Mouse (Mus musculus) forebrain, postnatal 0 days (tissue): Measurements from ENCODE around the gene Helz2. TPM values are rescaled to one million over a fixed set of nuclear protein-coding genes. Genes with fewer than 3 reads are reported as not detected.

Source experiments
- ATAC-seq: fragments of 200-750 bp; cut with Nextera tagmentation; 2 replicates; pipeline ENCODE4 v1.8.0; 2017; ENCODE audit warnings: mild to moderate bottlenecking, moderate library complexity
- DNase-seq: peaks from one replicate; pipeline ENCODE4 v3.0.0-alpha.2; 2015
- H3K27ac ChIP-seq: fragments of 300-500 bp; sonication (generic); 2 replicates; pipeline ENCODE4 v1.5.1; 2014; ENCODE audit warnings: low read depth, mild to moderate bottlenecking, antibody characterized with exemption, low read length, moderate library complexity, mixed read lengths
- H3K27me3 ChIP-seq: fragments of 300-500 bp; sonication (generic); 2 replicates; pipeline ENCODE4 v1.6.1; 2014; ENCODE audit warnings: mild to moderate bottlenecking, low read length, mixed read lengths; ENCODE audit not compliant: insufficient read depth
- H3K36me3 ChIP-seq: fragments of 300-500 bp; sonication (generic); 2 replicates; pipeline ENCODE4 v1.6.1; 2014; ENCODE audit warnings: mild to moderate bottlenecking, moderate library complexity; ENCODE audit not compliant: insufficient read depth
- H3K4me1 ChIP-seq: fragments of 300-500 bp; sonication (generic); 2 replicates; pipeline ENCODE4 v1.6.1; 2014; ENCODE audit warnings: antibody characterized with exemption; ENCODE audit not compliant: insufficient read depth
- H3K4me2 ChIP-seq: fragments of 300-500 bp; sonication (generic); 2 replicates; pipeline ENCODE4 v1.6.1; 2014; ENCODE audit warnings: low read depth, mild to moderate bottlenecking, moderate library complexity
- H3K4me3 ChIP-seq: fragments of 300-500 bp; sonication (generic); 2 replicates; pipeline ENCODE4 v1.5.1; 2014; ENCODE audit warnings: low read depth, low read length, mixed read lengths
- H3K9ac ChIP-seq: fragments of 300-500 bp; sonication (generic); 2 replicates; pipeline ENCODE4 v1.6.1; 2014; ENCODE audit warnings: mild to moderate bottlenecking
- H3K9me3 ChIP-seq: fragments of 300-500 bp; sonication (generic); 2 replicates; pipeline ENCODE4 v1.6.1; 2016; ENCODE audit warnings: low read length
- CTCF ChIP-seq: sonication (generic); IDR thresholded peaks from 2 replicates; pipeline ENCODE4 v1.5.1; 2016; ENCODE audit warnings: antibody characterized with exemption, control low read depth, low read depth
- WGBS: fragments of 180-500 bp; shearing (Covaris S2); extraction: QIAGEN DNeasy Blood & Tissue Kit; methylation state at CpG from one replicate; pipeline ENCODE4 v1.1.7; 2014; 5-methylcytosine and 5-hydroxymethylcytosine counted together
- polyA plus RNA-seq: library from polyadenylated mRNA; unstranded; fragments of >200 nt; fragmentation: Nextera tagmentation; extraction: Ambion mirVana; gene quantifications from 2 replicates; pipeline ENCODE4 v1.2.1, GENCODE M21; 2015
- total RNA-seq: library from RNA; depleted of rRNA; stranded (reverse); fragments of >200 nt; gene quantifications from 2 replicates; pipeline ENCODE4 v1.2.3, GENCODE M21; 2014; rRNA removed

The Helz2 gene
- total and polyA plus RNA-seq, 2 experiments from 2014 or later: 0.24 to 1.7 TPM

GRCm38 (mm10) chr2:181186635-181187034 is 55.2 kb downstream of the Helz2 start:
- peak overlapping the region; percentile 73 for H3K4me3 ChIP-seq
- H3K36me3 ChIP-seq: 0 out of 2 replicates have a peak, but pooled peaks cover 6% of the 10 kb centered on the region
- H3K27ac ChIP-seq: peak overlapping the region; percentile 96
- H3K4me2 ChIP-seq: peak overlapping the region; percentile 52
- H3K27me3 ChIP-seq: no peaks in the 10 kb centered on the region
- TF ChIP-seq CTCF: peak; percentile 99
- peaks cover 6% of the 10 kb centered on the region for H3K4me1 ChIP-seq
- no peaks in the 10 kb centered on the region for H3K9me3 ChIP-seq
- peak overlapping the region; percentile 99 for H3K9ac ChIP-seq
- peak; percentile 90 for ATAC-seq
- under 1% methylated on average over 14 of the region's 14 CpGs for WGBS
- peak; percentile 94 for DNase-seq

DNA sequence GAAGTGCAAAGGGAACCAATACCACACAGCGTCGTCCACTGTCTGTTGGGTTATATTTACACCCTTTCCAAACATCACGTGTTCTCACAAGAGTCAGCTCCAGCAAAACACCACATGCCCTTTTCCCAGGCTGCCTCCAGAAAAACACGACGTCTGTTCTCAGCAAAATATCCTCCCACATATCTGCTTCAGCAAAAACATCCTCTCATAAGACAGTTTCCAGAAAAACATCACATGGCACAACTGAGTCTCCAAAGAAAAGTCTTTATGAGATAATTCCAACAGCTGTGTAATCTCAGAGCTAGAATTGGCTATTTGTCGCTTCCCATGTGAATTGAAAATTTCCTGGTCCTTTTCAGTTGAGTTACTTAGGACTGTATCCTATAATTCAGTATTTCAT is 60.9 kb downstream of the Helz2 start:
- WGBS: 76% methylated on average over 6 of the region's 6 CpGs

GRCm38 (mm10) chr2:181178471-181178870 is 63.4 kb downstream of the Helz2 start:
- Histone ChIP-seq H3K27me3 (no peaks in the 10 kb centered on the region), H3K36me3 (no peaks in the 10 kb centered on the region), H3K9ac (no peak overlapping the region), H3K4me2 (no peak overlapping the region), H3K9me3 (no peaks in the 10 kb centered on the region), H3K4me1 (no peaks in the 10 kb centered on the region), H3K4me3 (no peak overlapping the region), H3K27ac (no peak overlapping the region)
- DNase-seq (no peak), ATAC-seq (no peak)
- no peak for TF ChIP-seq CTCF
- 87% methylated on average over 5 of the region's 5 CpGs for WGBS

More for the DNA sequence above, 60.9 kb downstream of the Helz2 start:
- no peak overlapping the region for H3K4me2 ChIP-seq
- H3K4me1 ChIP-seq: no peaks in the 10 kb centered on the region
- H3K36me3 ChIP-seq: no peaks in the 10 kb centered on the region
- H3K9ac ChIP-seq: no peak overlapping the region
- ATAC-seq (no peak), DNase-seq (no peak)
- no peak overlapping the region for H3K4me3 ChIP-seq
- no peak for TF ChIP-seq CTCF
- H3K27ac ChIP-seq: no peak overlapping the region
- no peaks in the 10 kb centered on the region for H3K27me3 ChIP-seq
- no peaks in the 10 kb centered on the region for H3K9me3 ChIP-seq

DNA sequence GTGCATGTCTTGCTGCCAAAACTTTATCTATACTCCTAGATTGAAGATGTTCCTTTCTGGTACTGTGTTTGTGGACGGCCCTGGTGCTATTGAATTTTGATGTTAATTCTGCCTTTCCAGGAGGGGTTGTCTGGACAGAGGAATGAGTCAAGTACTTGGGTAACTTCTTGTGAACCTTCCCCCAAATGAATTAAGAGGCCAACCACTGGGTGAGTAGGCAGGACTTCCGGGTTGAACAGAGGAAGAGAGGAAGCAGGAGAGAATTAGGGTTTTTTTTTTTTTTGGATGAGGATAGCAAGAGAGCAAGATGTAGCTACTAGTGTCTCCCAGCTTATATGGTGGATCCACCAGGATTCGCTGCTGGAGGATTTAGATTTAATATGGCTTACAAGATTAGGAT is 63.8 kb downstream of the Helz2 start:
- TF ChIP-seq CTCF: no peak
- ATAC-seq (no peak), DNase-seq (no peak)
- Histone ChIP-seq H3K4me2 (no peak overlapping the region), H3K4me1 (no peaks in the 10 kb centered on the region), H3K9ac (no peak overlapping the region), H3K36me3 (no peaks in the 10 kb centered on the region), H3K4me3 (no peak overlapping the region), H3K9me3 (no peaks in the 10 kb centered on the region), H3K27ac (no peak overlapping the region), H3K27me3 (no peaks in the 10 kb centered on the region)
- 87% methylated on average over 3 of the region's 3 CpGs for WGBS

Other genes starting within 250 kb of the Helz2 start
- gene Chrna4, start 198.5 kb downstream of the Helz2 start, total RNA-seq: 14.9 and 17.8 TPM in 2 replicates
- gene Chrna4, start 198.5 kb downstream of the Helz2 start, polyA plus RNA-seq: 12.1 and 24.2 TPM in 2 replicates
- 113 and 134 TPM in 2 replicates for gene Kcnq2, start 106.7 kb downstream of the Helz2 start, total RNA-seq
- gene Kcnq2, start 106.7 kb downstream of the Helz2 start, polyA plus RNA-seq: 24.7 and 31.7 TPM in 2 replicates
- gene Eef1a2, start 85.0 kb downstream of the Helz2 start, total RNA-seq: 215 and 218 TPM in 2 replicates
- 12.8 and 17.5 TPM in 2 replicates for gene Eef1a2, start 85.0 kb downstream of the Helz2 start, polyA plus RNA-seq
- 239 and 264 TPM in 2 replicates for gene Ppdpf, start 54.8 kb downstream of the Helz2 start, total RNA-seq
- gene Ppdpf, start 54.8 kb downstream of the Helz2 start, polyA plus RNA-seq: 402 and 447 TPM in 2 replicates
- not detected in 2 replicates for gene Ptk6, start 39.2 kb downstream of the Helz2 start, total RNA-seq
- gene Ptk6, start 39.2 kb downstream of the Helz2 start, polyA plus RNA-seq: not detected in 2 replicates
- gene Srms, start 28.8 kb downstream of the Helz2 start, total RNA-seq: 0.15 and 0.43 TPM in 2 replicates
- gene Srms, start 28.8 kb downstream of the Helz2 start, polyA plus RNA-seq: 0.10 TPM in 1 of 2 replicates, not detected in the other
- not detected in 2 replicates for gene Fndc11, start 22.0 kb downstream of the Helz2 start, total RNA-seq
- gene Fndc11, start 22.0 kb downstream of the Helz2 start, polyA plus RNA-seq: 0.18 and 0.24 TPM in 2 replicates
- 21.7 and 24.8 TPM in 2 replicates for gene Gmeb2, start 46.0 kb upstream of the Helz2 start, total RNA-seq
- gene Gmeb2, start 46.0 kb upstream of the Helz2 start, polyA plus RNA-seq: 7.4 and 9.6 TPM in 2 replicates
- 1,247 and 1,493 TPM in 2 replicates for gene Stmn3, start 72.5 kb upstream of the Helz2 start, total RNA-seq
- 1,714 and 1,956 TPM in 2 replicates for gene Stmn3, start 72.5 kb upstream of the Helz2 start, polyA plus RNA-seq
- 42.8 and 64.4 TPM in 2 replicates for gene Rtel1, start 77.7 kb upstream of the Helz2 start, total RNA-seq
- 13.8 and 20.6 TPM in 2 replicates for gene Rtel1, start 77.7 kb upstream of the Helz2 start, polyA plus RNA-seq
- gene Zgpat, start 122.9 kb upstream of the Helz2 start, total RNA-seq: 93.3 and 99.0 TPM in 2 replicates
- 32.2 and 39.6 TPM in 2 replicates for gene Zgpat, start 122.9 kb upstream of the Helz2 start, polyA plus RNA-seq
- gene Arfrp1, start 123.4 kb upstream of the Helz2 start, total RNA-seq: 24.0 and 27.9 TPM in 2 replicates
- gene Arfrp1, start 123.4 kb upstream of the Helz2 start, polyA plus RNA-seq: 60.9 and 73.0 TPM in 2 replicates
- gene Lime1, start 138.1 kb upstream of the Helz2 start, total RNA-seq: 42.8 and 43.5 TPM in 2 replicates
- 19.5 and 26.5 TPM in 2 replicates for gene Lime1, start 138.1 kb upstream of the Helz2 start, polyA plus RNA-seq
- 11.7 and 17.7 TPM in 2 replicates for gene Zbtb46, start 217.4 kb upstream of the Helz2 start, total RNA-seq
- 8.2 and 11.0 TPM in 2 replicates for gene Zbtb46, start 217.4 kb upstream of the Helz2 start, polyA plus RNA-seq